Mouse (Mus musculus) frontal cortex, adult 2 months (tissue): ENCODE measurements around the gene Rab30. TPM values are rescaled to one million over a fixed set of nuclear protein-coding genes. Genes with fewer than 3 reads are reported as not detected.

Experiments
- DNase-seq, 2 experiments: peaks; one replicate each; pipeline ENCODE4 v3.0.0; 2022; ENCODE audit warnings: low spot score in 1 of 2; ENCODE audit errors: extremely low spot score in 1 of 2
- polyA plus RNA-seq: library from polyadenylated mRNA; depleted of rRNA; stranded (reverse); fragments of >200 nt; gene quantifications from 2 replicates; pipeline ENCODE4 v1.2.3, GENCODE M21; 2012

The Rab30 gene
- polyA plus RNA-seq, 1 experiment = 15.4 TPM

GRCm38 (mm10) chr7:92836447-92836846 lies 95.0 kb downstream of the Rab30 start:
- DNase-seq = no peak

- DNase-seq = no peak
Observed at GRCm38 (mm10) chr7:92837226-92837625, 95.8 kb downstream of the Rab30 start.

GRCm38 (mm10) chr7:92837907-92838306 lies 96.5 kb downstream of the Rab30 start:
- peak in 1 of 2 experiments; percentile 32 for DNase-seq

- DNase-seq = no peak
Observed at GRCm38 (mm10) chr7:92842254-92842653, 100.9 kb downstream of the Rab30 start.

GRCm38 (mm10) chr7:92848246-92848645 lies 106.8 kb downstream of the Rab30 start:
- no peak for DNase-seq

- DNase-seq = peak in 1 of 2 experiments; percentile 74
Observed at GRCm38 (mm10) chr7:92866526-92866925, 125.1 kb downstream of the Rab30 start.

- DNase-seq = peak in 1 of 2 experiments; percentile 28
Observed at GRCm38 (mm10) chr7:92870161-92870560, 128.8 kb downstream of the Rab30 start.

GRCm38 (mm10) chr7:92871596-92871995 lies 130.2 kb downstream of the Rab30 start:
- no peak for DNase-seq

- DNase-seq = peak; percentile 70 to 94
Observed at GRCm38 (mm10) chr7:92874116-92874675, 132.8 kb downstream of the Rab30 start, which contains the start of the genes Ddias and Prcp. TSS of gene Ddias (minus strand) at chr7:92874247. TSS of gene Prcp (plus strand) at chr7:92874470.

GRCm38 (mm10) chr7:92874761-92875408 lies 133.5 kb downstream of the Rab30 start:
- DNase-seq = peak; percentile 83 to 89

- DNase-seq = no peak
Observed at GRCm38 (mm10) chr7:92876066-92876465, 134.7 kb downstream of the Rab30 start.

GRCm38 (mm10) chr7:92876538-92876937 lies 135.1 kb downstream of the Rab30 start:
- peak in 1 of 2 experiments; percentile 14 for DNase-seq

GRCm38 (mm10) chr7:92878575-92879285 lies 137.3 kb downstream of the Rab30 start:
- no peak for DNase-seq

GRCm38 (mm10) chr7:92883850-92884716 lies 142.7 kb downstream of the Rab30 start:
- no peak for DNase-seq

GRCm38 (mm10) chr7:92884998-92885660 lies 143.7 kb downstream of the Rab30 start:
- no peak for DNase-seq

- DNase-seq = no peak
Observed at GRCm38 (mm10) chr7:92886801-92887200, 145.4 kb downstream of the Rab30 start.

GRCm38 (mm10) chr7:92887230-92887629 lies 145.8 kb downstream of the Rab30 start:
- no peak for DNase-seq

GRCm38 (mm10) chr7:92890211-92890610 lies 148.8 kb downstream of the Rab30 start:
- no peak for DNase-seq

GRCm38 (mm10) chr7:92890618-92891230 lies 149.3 kb downstream of the Rab30 start:
- no peak for DNase-seq

GRCm38 (mm10) chr7:92893478-92893877 lies 152.1 kb downstream of the Rab30 start:
- no peak for DNase-seq
